Mouse (Mus musculus): ENCODE measurements around the gene Pcyt1a. TPM values are rescaled to one million over a fixed set of nuclear protein-coding genes. Genes with fewer than 3 reads are reported as not detected.

The Pcyt1a gene
- polyA plus RNA-seq, 1 experiment = 23.8 TPM

DNA sequence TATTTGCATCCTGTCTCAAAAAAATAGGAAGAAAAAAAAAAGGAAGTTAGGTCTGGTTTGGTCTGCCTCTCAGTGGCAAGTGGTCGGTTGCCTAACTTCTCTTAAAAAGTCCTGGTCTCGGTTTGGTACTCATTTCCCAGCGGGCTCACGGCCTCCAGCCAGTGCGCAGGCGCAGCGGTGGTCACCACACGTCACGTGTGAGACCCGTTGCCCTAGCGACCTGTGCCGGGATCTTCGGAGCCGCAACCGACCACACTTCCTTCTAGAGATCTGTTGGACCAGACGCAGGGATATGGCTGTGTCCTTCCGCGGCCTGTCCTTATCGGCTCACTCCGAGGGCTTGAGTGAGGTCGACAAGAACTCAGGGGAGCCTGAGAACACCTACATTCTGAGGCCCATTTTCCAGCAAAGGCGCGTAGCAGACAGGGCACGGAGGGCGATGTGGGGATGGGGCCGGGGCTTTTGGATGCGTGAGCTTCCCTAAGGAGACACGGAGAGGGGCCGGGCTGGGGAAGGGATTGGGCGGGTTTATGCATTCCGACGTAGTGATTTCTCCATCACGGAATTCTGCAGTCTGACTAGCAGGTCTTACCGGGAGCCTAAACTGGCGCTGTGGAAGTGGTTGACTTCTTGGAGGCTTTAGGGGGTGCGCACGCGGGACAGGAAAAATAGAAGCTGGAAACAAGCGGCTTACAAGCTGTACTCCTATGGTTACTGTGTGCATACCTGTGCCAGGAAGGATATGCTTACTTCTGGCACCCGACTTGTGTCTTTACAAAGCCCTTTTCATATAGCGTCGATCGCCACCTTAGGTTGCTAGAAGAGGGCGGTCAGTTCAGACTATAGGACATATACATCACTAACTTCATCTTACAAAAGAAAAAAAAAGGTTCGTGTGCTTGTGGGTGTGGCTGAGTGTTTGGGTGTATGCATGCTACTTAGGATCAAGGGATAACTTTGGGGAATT lies 10.9 kb upstream of the Pcyt1a start, which contains the start of gene Tctex1d2:
Gene Tctex1d2 (plus strand): TSS at position 186 of the 967 bp plus-strand sequence.
- Histone ChIP-seq H3K4me2 (ENCODE audit: low read depth) (peak within 1 kb of the TSS; percentile 93), H3K4me3 (peak within 1 kb of the TSS; percentile 76), H3ac (ENCODE audit: control insufficient read depth, insufficient read length) (no peak within 1 kb of the TSS), H3K27me3 (ENCODE audit: control insufficient read depth, insufficient read depth, insufficient read length) (no peaks in the 10 kb centered on the region), H3K79me2 (ENCODE audit: control insufficient read depth, insufficient read depth) (no peaks in the 10 kb centered on the region), H3K36me3 (ENCODE audit: control insufficient read depth, insufficient read depth) (no peaks in the 10 kb centered on the region)
- TF ChIP-seq POLR2AphosphoS2 (IDR thresholded peaks at IDR 0.05; ENCODE audit: insufficient read length, low read depth) (peak; percentile 90), USF1 (IDR thresholded peaks at IDR 0.05; ENCODE audit: low read depth) (peak; percentile 91), CEBPB (IDR thresholded peaks at IDR 0.05; ENCODE audit: insufficient read depth, poor library complexity, severe bottlenecking) (no peak), TCF3 (IDR thresholded peaks at IDR 0.05; ENCODE audit: insufficient read length, low read depth) (no peak), SRF (IDR thresholded peaks at IDR 0.05; ENCODE audit: control insufficient read depth, insufficient read length, low read depth) (no peak), POLR2A (IDR thresholded peaks at IDR 0.05; ENCODE audit: insufficient read length, low read depth) (peak; percentile 78), MYOD1 (IDR thresholded peaks at IDR 0.05; ENCODE audit: control insufficient read depth in 1 of 3, insufficient read length in 2 of 3, low read depth in 2 of 3) (no peak), E2F4 (IDR thresholded peaks at IDR 0.05; ENCODE audit: insufficient read depth) (no peak), MYOG (IDR thresholded peaks at IDR 0.05; ENCODE audit: control insufficient read depth in 1 of 3, insufficient read depth in 1 of 3, insufficient read length in 2 of 3, low read depth in 2 of 3) (no peak), REST (IDR thresholded peaks at IDR 0.05; ENCODE audit: insufficient read depth, insufficient read length) (no peak), TCF12 (IDR thresholded peaks at IDR 0.05; ENCODE audit: insufficient read depth, poor library complexity, severe bottlenecking) (no peak), MAX (IDR thresholded peaks at IDR 0.05; ENCODE audit: low read depth) (no peak)

DNA sequence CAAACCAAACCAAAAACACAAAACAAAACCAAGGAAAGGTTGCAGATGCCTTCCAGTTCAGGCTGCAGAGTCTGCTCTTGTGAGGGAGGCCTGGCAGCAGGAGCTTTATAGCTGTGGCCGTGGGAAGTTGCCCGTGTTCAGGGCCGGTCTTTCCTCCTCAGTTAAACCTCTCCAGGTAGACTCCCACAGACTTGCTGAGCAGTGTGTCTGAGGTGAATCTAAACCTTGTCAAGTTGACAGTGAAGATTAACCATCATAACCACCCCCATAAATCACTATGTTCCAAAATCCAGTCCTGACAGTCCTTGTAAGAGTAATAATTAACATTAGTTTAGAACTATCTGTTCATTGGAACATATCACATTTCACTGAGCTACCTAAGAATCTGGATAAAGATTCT lies 3.2 kb upstream of the Pcyt1a start:
- no peak overlapping the region for H3K4me3 ChIP-seq
- TF ChIP-seq CEBPB (IDR thresholded peaks at IDR 0.05; ENCODE audit: insufficient read depth, poor library complexity, severe bottlenecking) (no peak), E2F4 (IDR thresholded peaks at IDR 0.05; ENCODE audit: insufficient read depth) (no peak), USF1 (IDR thresholded peaks at IDR 0.05; ENCODE audit: low read depth) (no peak), TCF12 (IDR thresholded peaks at IDR 0.05; ENCODE audit: insufficient read depth, poor library complexity, severe bottlenecking) (no peak), REST (IDR thresholded peaks at IDR 0.05; ENCODE audit: insufficient read depth, insufficient read length) (no peak), MAX (IDR thresholded peaks at IDR 0.05; ENCODE audit: low read depth) (no peak), SRF (IDR thresholded peaks at IDR 0.05; ENCODE audit: control insufficient read depth, insufficient read length, low read depth) (no peak), POLR2A (IDR thresholded peaks at IDR 0.05; ENCODE audit: insufficient read length, low read depth) (no peak), POLR2AphosphoS2 (IDR thresholded peaks at IDR 0.05; ENCODE audit: insufficient read length, low read depth) (no peak)
- H3K79me2 ChIP-seq (ENCODE audit: control insufficient read depth, insufficient read depth) = peaks cover 12% of the 10 kb centered on the region
- no peak overlapping the region for H3ac ChIP-seq (ENCODE audit: control insufficient read depth, insufficient read length)
- H3K36me3 ChIP-seq (ENCODE audit: control insufficient read depth, insufficient read depth) = no peaks in the 10 kb centered on the region
- H3K4me2 ChIP-seq (ENCODE audit: low read depth) = no peak overlapping the region
- H3K27me3 ChIP-seq (ENCODE audit: control insufficient read depth, insufficient read depth, insufficient read length) = no peaks in the 10 kb centered on the region

DNA sequence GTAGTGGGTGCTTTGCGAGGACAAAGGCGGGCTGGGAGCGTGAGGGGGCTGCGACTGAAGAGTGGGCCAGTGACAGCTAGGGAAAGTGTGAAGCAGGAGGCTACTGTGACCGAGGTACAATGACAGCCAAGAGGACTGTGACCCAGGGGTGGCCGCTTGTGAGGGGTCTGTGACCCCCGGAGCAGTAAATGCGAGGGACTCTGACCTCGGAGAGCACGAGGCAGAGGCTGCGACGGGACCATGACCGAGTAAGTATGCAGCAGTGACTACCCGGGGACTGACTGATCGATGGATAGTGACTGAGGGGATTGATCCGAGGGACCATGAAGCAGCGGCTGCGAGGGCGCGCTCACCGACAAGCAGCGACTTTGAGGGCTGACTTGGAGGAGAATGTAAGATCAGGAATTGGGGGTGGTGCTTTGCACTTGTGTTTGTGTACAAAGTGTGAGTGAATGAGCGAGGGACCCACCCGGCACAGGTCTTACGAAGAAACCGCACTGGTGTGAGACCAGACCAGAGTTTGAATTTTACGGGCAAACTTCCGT lies 398 bp downstream of the Pcyt1a start:
- Histone ChIP-seq H3K79me2 (ENCODE audit: control insufficient read depth, insufficient read depth) (peaks cover 16% of the 10 kb centered on the region), H3K36me3 (ENCODE audit: control insufficient read depth, insufficient read depth) (no peaks in the 10 kb centered on the region), H3K27me3 (ENCODE audit: control insufficient read depth, insufficient read depth, insufficient read length) (no peaks in the 10 kb centered on the region), H3K4me2 (ENCODE audit: low read depth) (peak overlapping the region; percentile 68), H3ac (ENCODE audit: control insufficient read depth, insufficient read length) (peak overlapping the region; percentile 36), H3K4me3 (peak overlapping the region; percentile 93)
- TF ChIP-seq E2F4 (IDR thresholded peaks at IDR 0.05; ENCODE audit: insufficient read depth) (no peak), CEBPB (IDR thresholded peaks at IDR 0.05; ENCODE audit: insufficient read depth, poor library complexity, severe bottlenecking) (no peak), REST (IDR thresholded peaks at IDR 0.05; ENCODE audit: insufficient read depth, insufficient read length) (no peak), POLR2A (IDR thresholded peaks at IDR 0.05; ENCODE audit: insufficient read length, low read depth) (no peak), MYOG (IDR thresholded peaks at IDR 0.05; ENCODE audit: control insufficient read depth in 1 of 3, insufficient read depth in 1 of 3, insufficient read length in 2 of 3, low read depth in 2 of 3) (no peak), MAX (IDR thresholded peaks at IDR 0.05; ENCODE audit: low read depth) (no peak), POLR2AphosphoS2 (IDR thresholded peaks at IDR 0.05; ENCODE audit: insufficient read length, low read depth) (no peak), SRF (IDR thresholded peaks at IDR 0.05; ENCODE audit: control insufficient read depth, insufficient read length, low read depth) (no peak), TCF12 (IDR thresholded peaks at IDR 0.05; ENCODE audit: insufficient read depth, poor library complexity, severe bottlenecking) (no peak), USF1 (IDR thresholded peaks at IDR 0.05; ENCODE audit: low read depth) (no peak), TCF3 (IDR thresholded peaks at IDR 0.05; ENCODE audit: insufficient read length, low read depth) (no peak), MYOD1 (IDR thresholded peaks at IDR 0.05; ENCODE audit: control insufficient read depth in 1 of 3, insufficient read length in 2 of 3, low read depth in 2 of 3) (no peak)

DNA sequence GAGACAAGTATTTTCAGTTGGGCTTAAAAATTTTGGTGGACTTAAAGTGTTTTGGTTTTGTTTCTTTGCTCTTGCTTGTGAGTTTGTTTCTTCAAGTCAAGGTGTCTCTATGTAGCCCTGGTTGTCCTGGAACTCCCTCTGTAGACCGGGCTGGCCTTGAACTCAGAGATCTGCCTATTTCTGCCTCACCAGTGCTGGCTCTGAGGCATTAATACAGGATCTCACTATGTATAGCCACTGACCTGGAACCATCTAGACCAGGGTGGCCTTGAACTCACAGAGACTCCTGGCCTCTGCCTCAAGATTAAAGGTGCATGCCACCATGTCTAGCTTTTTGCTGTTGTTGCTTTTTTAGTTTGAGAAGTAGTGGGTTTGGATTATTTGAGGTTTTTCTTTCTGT lies 1.2 kb downstream of the Pcyt1a start:
- Histone ChIP-seq H3K4me2 (ENCODE audit: low read depth) (peak overlapping the region; percentile 68), H3K36me3 (ENCODE audit: control insufficient read depth, insufficient read depth) (no peaks in the 10 kb centered on the region), H3ac (ENCODE audit: control insufficient read depth, insufficient read length) (peak overlapping the region; percentile 36), H3K27me3 (ENCODE audit: control insufficient read depth, insufficient read depth, insufficient read length) (no peaks in the 10 kb centered on the region), H3K4me3 (peak overlapping the region; percentile 93), H3K79me2 (ENCODE audit: control insufficient read depth, insufficient read depth) (peaks cover 23% of the 10 kb centered on the region)
- TF ChIP-seq POLR2AphosphoS2 (IDR thresholded peaks at IDR 0.05; ENCODE audit: insufficient read length, low read depth) (no peak), MAX (IDR thresholded peaks at IDR 0.05; ENCODE audit: low read depth) (no peak), MYOG (IDR thresholded peaks at IDR 0.05; ENCODE audit: control insufficient read depth in 1 of 3, insufficient read depth in 1 of 3, insufficient read length in 2 of 3, low read depth in 2 of 3) (no peak), POLR2A (IDR thresholded peaks at IDR 0.05; ENCODE audit: insufficient read length, low read depth) (no peak), USF1 (IDR thresholded peaks at IDR 0.05; ENCODE audit: low read depth) (no peak), MYOD1 (IDR thresholded peaks at IDR 0.05; ENCODE audit: control insufficient read depth in 1 of 3, insufficient read length in 2 of 3, low read depth in 2 of 3) (no peak), TCF3 (IDR thresholded peaks at IDR 0.05; ENCODE audit: insufficient read length, low read depth) (no peak), CEBPB (IDR thresholded peaks at IDR 0.05; ENCODE audit: insufficient read depth, poor library complexity, severe bottlenecking) (no peak), TCF12 (IDR thresholded peaks at IDR 0.05; ENCODE audit: insufficient read depth, poor library complexity, severe bottlenecking) (no peak), SRF (IDR thresholded peaks at IDR 0.05; ENCODE audit: control insufficient read depth, insufficient read length, low read depth) (no peak), E2F4 (IDR thresholded peaks at IDR 0.05; ENCODE audit: insufficient read depth) (no peak), REST (IDR thresholded peaks at IDR 0.05; ENCODE audit: insufficient read depth, insufficient read length) (no peak)
